ENCODE assay signal across 8 mouse cellular contexts in genomic region chr11:70029130-70029801, GRCm38 (mm10). TPM values are rescaled to one million over a fixed set of nuclear protein-coding genes. Genes with fewer than 3 reads are reported as not detected.
DNase-seq lines count a peak whose midpoint lies in the region; ATAC-seq and TF ChIP-seq lines count a peak whose summit lies in the region.

No protein-coding gene starts in this region.

- H3K9me3 ChIP-seq in kidney, embryonic 14.5 days (ENCODE audit: control insufficient read depth, low read length): no peaks in the 10 kb centered on the region
- H3K9me3 ChIP-seq in hindbrain, embryonic 15.5 days: no peaks in the 10 kb centered on the region
- no peaks in the 10 kb centered on the region for H3K9me3 ChIP-seq in midbrain, embryonic 12.5 days

- TF ChIP-seq CTCF in gastrocnemius, adult 2 months (IDR thresholded peaks at IDR 0.05): no peak

- peaks cover 30% of the 10 kb centered on the region for H3K36me3 ChIP-seq in kidney, embryonic 14.5 days (ENCODE audit: control insufficient read depth, insufficient read depth, low read length)
- peaks cover 30% of the 10 kb centered on the region for H3K36me3 ChIP-seq in hindbrain, embryonic 15.5 days
- peaks cover 26% of the 10 kb centered on the region for H3K36me3 ChIP-seq in midbrain, embryonic 12.5 days

- intact Hi-C loops in gastrocnemius, adult 2 months (cut with DNase I): no loop called here
- intact Hi-C loops in left cerebral cortex, postnatal 36 days (cut with DNase I): no loop called here

- ATAC-seq in kidney, embryonic 14.5 days (ENCODE audit: low FRiP score, low TSS enrichment): peak; percentile 82
- ATAC-seq in hindbrain, embryonic 15.5 days (ENCODE audit: low FRiP score, low read depth): peak; percentile 93
- peak; percentile 95 for ATAC-seq in midbrain, embryonic 12.5 days (ENCODE audit: low FRiP score, low read depth)

- H3K4me2 ChIP-seq in kidney, embryonic 14.5 days (replicated peaks; ENCODE audit: low read depth, low read length): peak overlapping the region; percentile 43
- H3K4me2 ChIP-seq in hindbrain, embryonic 15.5 days: peak overlapping the region; percentile 66
- peak overlapping the region; percentile 68 for H3K4me2 ChIP-seq in midbrain, embryonic 12.5 days (replicated peaks)

- no peaks in the 10 kb centered on the region for H3K27me3 ChIP-seq in kidney, embryonic 14.5 days (ENCODE audit: control insufficient read depth, insufficient read depth, low read length)
- H3K27me3 ChIP-seq in hindbrain, embryonic 15.5 days: no peaks in the 10 kb centered on the region
- no peaks in the 10 kb centered on the region for H3K27me3 ChIP-seq in midbrain, embryonic 12.5 days

- H3K9ac ChIP-seq in kidney, embryonic 14.5 days (ENCODE audit: low read depth, low read length): no peak overlapping the region
- peak overlapping the region; percentile 50 for H3K9ac ChIP-seq in hindbrain, embryonic 15.5 days
- H3K9ac ChIP-seq in midbrain, embryonic 12.5 days (replicated peaks): peak overlapping the region; percentile 57

- H3K4me1 ChIP-seq in kidney, embryonic 14.5 days (ENCODE audit: control insufficient read depth, insufficient read depth, low read length): peaks cover 48% of the 10 kb centered on the region
- peaks cover 66% of the 10 kb centered on the region for H3K4me1 ChIP-seq in hindbrain, embryonic 15.5 days (replicated peaks)
- H3K4me1 ChIP-seq in midbrain, embryonic 12.5 days: peaks cover 64% of the 10 kb centered on the region

- WGBS in kidney, embryonic 14.5 days: under 1% methylated on average over 20 of the region's 20 CpGs
- under 1% methylated on average over 20 of the region's 20 CpGs for WGBS in hindbrain, embryonic 15.5 days
- WGBS in midbrain, embryonic 12.5 days: under 1% methylated on average over 20 of the region's 20 CpGs

- H3K27ac ChIP-seq in kidney, embryonic 14.5 days (ENCODE audit: low read depth, low read length): peak overlapping the region; percentile 77
- H3K27ac ChIP-seq in gastrocnemius, adult 2 months: peak overlapping the region; percentile 82
- peak overlapping the region; percentile 96 for H3K27ac ChIP-seq in hindbrain, embryonic 15.5 days (replicated peaks)
- H3K27ac ChIP-seq in midbrain, embryonic 12.5 days (replicated peaks): peak overlapping the region; percentile 97

- DNase-seq in kidney, adult 18-20 months: no peak
- DNase-seq in cerebellum, postnatal 4 days (ENCODE audit: low spot score in 2 of 2): peak; percentile 75 to 90
- peak; percentile 89 for DNase-seq in gastrocnemius, adult 2 months
- peak; percentile 81 to 84 for DNase-seq in left cerebral cortex, postnatal 36 days (ENCODE audit: low spot score in 2 of 2)
- DNase-seq in spleen, adult 12 weeks (ENCODE audit: low spot score): peak; percentile 44

- H3K4me3 ChIP-seq in kidney, embryonic 14.5 days (ENCODE audit: low read length): peak overlapping the region; percentile 12
- peak overlapping the region; percentile 69 for H3K4me3 ChIP-seq in gastrocnemius, adult 2 months
- peak overlapping the region; percentile 37 for H3K4me3 ChIP-seq in hindbrain, embryonic 15.5 days
- peak overlapping the region; percentile 41 for H3K4me3 ChIP-seq in midbrain, embryonic 12.5 days

RNA-seq across cellular contexts. Expression of gene Dlg4, which starts 12.5 kb away (rescaled TPM):
- 13.2 and 16.4 TPM in 2 replicates for polyA plus RNA-seq in kidney, embryonic 14.5 days (2014; fragmentation: Nextera tagmentation; extraction: Ambion mirVana)
- total RNA-seq in gastrocnemius, adult 2 months (2021): 1 to 10 TPM; 3.2 to 5.2 TPM
- polyA plus RNA-seq in hindbrain, embryonic 15.5 days (2015; fragmentation: Nextera tagmentation; extraction: Ambion mirVana): 23.8 and 24.1 TPM in 2 replicates
- total RNA-seq in left cerebral cortex, postnatal 36 days (2021): 100 to 1,000 TPM; 867 to 894 TPM
- 23.9 and 30.2 TPM in 2 replicates for polyA plus RNA-seq in midbrain, embryonic 12.5 days (2016; fragmentation: Nextera tagmentation; extraction: Ambion mirVana)

RNA-seq across cellular contexts. Expression of gene Acadvl, which starts 14.1 kb away (rescaled TPM):
- polyA plus RNA-seq in kidney, embryonic 14.5 days (2014; fragmentation: Nextera tagmentation; extraction: Ambion mirVana): 41.1 and 58.4 TPM in 2 replicates
- 100 to 1,000 TPM; 266 to 502 TPM for total RNA-seq in gastrocnemius, adult 2 months (2021)
- polyA plus RNA-seq in hindbrain, embryonic 15.5 days (2015; fragmentation: Nextera tagmentation; extraction: Ambion mirVana): 58.0 and 62.2 TPM in 2 replicates
- total RNA-seq in left cerebral cortex, postnatal 36 days (2021): 10 to 100 TPM; 54.3 to 58.5 TPM
- 50.7 and 57.9 TPM in 2 replicates for polyA plus RNA-seq in midbrain, embryonic 12.5 days (2016; fragmentation: Nextera tagmentation; extraction: Ambion mirVana)

RNA-seq across cellular contexts. Expression of gene Asgr1, which starts 24.6 kb away (rescaled TPM):
- 2.0 and 2.4 TPM in 2 replicates for polyA plus RNA-seq in kidney, embryonic 14.5 days (2014; fragmentation: Nextera tagmentation; extraction: Ambion mirVana)
- not detected for total RNA-seq in gastrocnemius, adult 2 months (2021)
- 2.8 and 4.7 TPM in 2 replicates for polyA plus RNA-seq in hindbrain, embryonic 15.5 days (2015; fragmentation: Nextera tagmentation; extraction: Ambion mirVana)
- 1 to 10 TPM in 1 of 2 experiments, under 1 TPM in 1; 0.99 to 1.1 TPM for total RNA-seq in left cerebral cortex, postnatal 36 days (2021)
- 0.33 and 0.89 TPM in 2 replicates for polyA plus RNA-seq in midbrain, embryonic 12.5 days (2016; fragmentation: Nextera tagmentation; extraction: Ambion mirVana)

RNA-seq across cellular contexts. Expression of gene Dvl2, which starts 28.9 kb away (rescaled TPM):
- 28.2 and 34.9 TPM in 2 replicates for polyA plus RNA-seq in kidney, embryonic 14.5 days (2014; fragmentation: Nextera tagmentation; extraction: Ambion mirVana)
- 1 to 10 TPM; 3.6 to 5.0 TPM for total RNA-seq in gastrocnemius, adult 2 months (2021)
- polyA plus RNA-seq in hindbrain, embryonic 15.5 days (2015; fragmentation: Nextera tagmentation; extraction: Ambion mirVana): 26.4 and 28.7 TPM in 2 replicates
- 10 to 100 TPM; 25.4 to 36.0 TPM for total RNA-seq in left cerebral cortex, postnatal 36 days (2021)
- polyA plus RNA-seq in midbrain, embryonic 12.5 days (2016; fragmentation: Nextera tagmentation; extraction: Ambion mirVana): 45.3 and 49.2 TPM in 2 replicates

RNA-seq across cellular contexts. Expression of gene Phf23, which starts 33.7 kb away (rescaled TPM):
- polyA plus RNA-seq in kidney, embryonic 14.5 days (2014; fragmentation: Nextera tagmentation; extraction: Ambion mirVana): 48.5 and 63.1 TPM in 2 replicates
- 10 to 100 TPM; 19.2 to 21.8 TPM for total RNA-seq in gastrocnemius, adult 2 months (2021)
- 56.1 and 62.2 TPM in 2 replicates for polyA plus RNA-seq in hindbrain, embryonic 15.5 days (2015; fragmentation: Nextera tagmentation; extraction: Ambion mirVana)
- 10 to 100 TPM; 41.3 to 46.1 TPM for total RNA-seq in left cerebral cortex, postnatal 36 days (2021)
- polyA plus RNA-seq in midbrain, embryonic 12.5 days (2016; fragmentation: Nextera tagmentation; extraction: Ambion mirVana): 89.4 and 96.5 TPM in 2 replicates

Comparison
In these comparisons a context has a peak if more than half of its experiments do, and no peak if none do; other contexts are left out.
1. H3K4me3 ChIP-seq: peak in every context shown above with its lines; median percentile 69 in gastrocnemius, adult 2 months; 41 in midbrain, embryonic 12.5 days; 37 in hindbrain, embryonic 15.5 days; 12 in kidney, embryonic 14.5 days.